Mouse (Mus musculus) ovary, postnatal 10 days (tissue): Measurements from ENCODE around the gene Cnot3.
"Not testable (repeated sequence)": the region's sequence is repeated elsewhere in the genome, so short reads cannot be mapped to it uniquely, and the experiment has no call there.

Experiments
- DNase-seq: peaks from one replicate; pipeline ENCODE4 v3.0.0; 2022; ENCODE audit warnings: low spot score

Gene Cnot3

GRCm38 (mm10) chr7:3698471-3698870 lies 53.4 kb downstream of the Cnot3 start:
- no peak for DNase-seq

DNA sequence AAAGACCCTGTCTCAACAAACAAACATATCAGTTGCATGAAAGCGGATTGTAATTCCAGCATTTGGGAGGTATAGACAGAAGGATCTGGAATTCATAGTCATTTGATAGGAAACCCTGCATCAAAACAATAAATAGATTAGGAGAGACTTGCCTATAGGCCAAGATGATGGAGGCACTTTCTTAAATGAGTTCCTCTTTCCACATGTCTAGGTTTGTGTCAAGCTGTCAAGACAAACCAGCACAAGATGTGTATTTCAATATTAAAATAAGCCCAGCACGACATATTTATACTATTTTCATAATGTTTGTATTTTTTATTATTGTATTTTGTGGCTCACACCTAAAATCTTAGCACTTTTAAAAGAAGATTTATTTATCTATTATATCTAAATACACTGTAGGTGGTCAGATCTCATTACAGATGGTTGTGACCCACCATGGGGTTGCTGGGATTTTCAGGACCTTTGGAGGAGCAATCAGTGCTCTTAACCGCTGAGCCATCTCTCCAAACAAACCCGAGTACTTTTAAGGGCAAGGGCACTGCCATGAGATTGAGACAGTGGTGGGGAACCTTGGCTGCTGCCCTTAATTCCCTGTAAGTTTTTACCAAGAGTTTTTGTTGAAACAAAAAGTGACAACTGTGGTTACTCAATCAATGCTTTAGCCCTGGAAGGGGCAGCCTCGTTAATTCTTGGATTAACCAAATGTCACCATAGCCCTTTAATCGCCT lies 58.2 kb downstream of the Cnot3 start:
- peak; percentile 20 for DNase-seq

DNA sequence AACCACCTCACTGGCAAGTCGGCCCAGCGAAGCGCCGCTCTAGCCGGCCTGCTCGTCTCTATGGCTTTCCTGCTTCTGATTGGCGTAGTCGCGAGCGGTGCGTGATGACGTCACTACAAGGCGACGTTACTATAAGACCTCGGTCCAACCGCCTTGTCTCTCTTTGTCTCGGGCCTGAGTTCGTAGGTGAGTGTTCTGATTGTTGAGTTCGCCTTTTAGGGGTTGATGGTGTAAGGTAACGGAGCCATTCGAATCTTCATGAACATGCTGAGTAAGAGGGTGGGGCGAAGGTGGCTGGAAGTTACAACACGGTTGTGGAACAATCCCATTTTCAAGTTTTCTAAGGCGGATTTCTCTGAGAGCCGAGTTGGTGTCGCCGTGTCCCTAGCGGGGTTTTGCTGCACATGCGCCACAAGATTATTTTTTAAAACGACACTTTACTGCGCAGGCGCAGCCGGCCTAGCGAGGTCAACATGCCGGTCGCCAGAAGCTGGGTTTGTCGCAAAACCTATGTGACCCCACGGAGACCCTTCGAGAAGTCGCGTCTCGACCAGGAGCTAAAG lies 58.9 kb downstream of the Cnot3 start, which contains the start of gene Rps9:
Rps9 (plus strand) TSS at position 115 of the 563 bp plus-strand sequence.
- DNase-seq, result peak; percentile 96

- DNase-seq, result no peak
Measured at GRCm38 (mm10) chr7:3704475-3704874, 59.4 kb downstream of the Cnot3 start.

DNA sequence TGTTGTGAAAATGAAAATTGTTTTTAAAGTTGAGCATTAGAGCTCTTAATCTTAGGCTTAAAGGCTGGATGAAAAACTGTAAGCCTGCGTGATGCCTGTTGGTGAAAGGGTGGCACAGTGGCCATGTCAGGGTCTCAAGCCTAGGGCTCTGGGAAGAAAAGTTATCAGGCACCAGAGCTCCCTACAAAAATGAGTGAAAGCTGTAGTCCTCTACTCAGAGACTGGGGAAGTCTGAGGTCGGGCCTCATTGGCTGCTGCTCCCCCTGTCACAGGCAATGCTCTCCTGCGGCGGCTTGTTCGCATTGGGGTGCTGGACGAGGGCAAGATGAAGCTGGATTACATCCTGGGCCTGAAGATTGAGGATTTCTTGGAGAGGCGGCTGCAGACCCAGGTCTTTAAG lies 60.4 kb downstream of the Cnot3 start:
- not testable (repeated sequence) for DNase-seq

- no peak for DNase-seq
Measured at GRCm38 (mm10) chr7:3705911-3706310, 60.8 kb downstream of the Cnot3 start.

- no peak for DNase-seq
Measured at GRCm38 (mm10) chr7:3706343-3706934, 61.4 kb downstream of the Cnot3 start.

DNA sequence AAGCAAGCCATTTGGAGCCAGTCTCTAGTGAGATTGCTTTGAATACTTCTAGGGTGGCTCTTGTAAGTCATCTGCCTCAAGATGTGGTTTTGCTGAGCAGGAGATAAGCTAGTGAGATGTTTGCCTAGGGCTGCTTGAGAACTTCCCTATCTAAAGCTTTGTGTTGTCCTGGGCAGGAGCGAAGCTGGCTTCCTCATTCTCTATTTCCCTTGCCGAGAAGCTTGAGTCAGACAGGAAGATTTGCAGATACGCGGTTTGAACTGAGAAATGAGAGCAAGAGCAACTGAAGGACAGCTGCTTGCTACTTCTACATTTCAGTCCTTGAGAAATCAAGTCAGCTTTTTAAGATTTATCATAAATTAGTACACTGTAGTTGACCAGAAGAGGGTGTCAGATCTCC lies 62.0 kb downstream of the Cnot3 start:
- DNase-seq, result no peak

DNA sequence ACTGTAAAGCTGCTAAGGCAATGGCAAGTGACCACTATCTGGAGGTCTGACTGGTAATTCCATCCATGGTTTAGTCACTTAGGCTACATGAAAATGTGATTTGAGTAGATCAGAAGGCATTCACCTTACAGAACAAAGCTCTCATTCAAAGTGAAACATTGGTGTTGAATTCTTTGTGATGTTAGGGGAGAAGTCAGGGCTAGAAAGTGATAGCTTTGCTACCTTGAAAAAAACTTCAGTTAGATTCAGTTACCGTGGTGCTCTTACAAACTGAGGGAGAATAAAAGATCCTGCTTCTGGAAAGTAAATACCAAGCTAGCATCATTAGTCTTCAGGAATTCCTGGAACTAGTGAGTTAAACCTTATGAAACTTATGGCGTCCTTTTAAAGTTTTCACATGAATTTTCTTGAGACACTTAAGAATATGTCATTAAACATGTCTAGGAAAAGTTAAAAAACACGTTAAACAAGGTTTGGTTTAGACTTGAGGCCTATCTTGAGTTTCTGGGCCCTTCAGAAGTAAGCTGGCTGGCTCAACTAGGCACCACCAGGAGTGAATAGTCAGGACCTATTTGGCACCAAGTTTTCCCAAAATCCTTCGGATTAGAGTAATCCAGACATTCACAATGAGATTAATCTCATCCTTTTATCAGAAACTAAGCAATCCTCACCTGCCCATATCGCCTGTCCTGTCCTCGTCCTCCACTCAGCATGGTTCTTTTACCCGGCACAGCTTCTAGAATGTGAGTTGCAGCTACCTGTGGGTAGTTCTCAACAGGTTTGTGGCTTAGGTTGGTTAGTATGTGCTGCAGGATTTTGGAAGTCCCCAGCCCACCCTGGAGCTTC lies 62.7 kb downstream of the Cnot3 start:
- DNase-seq, result no peak

- DNase-seq, result not testable (repeated sequence)
Measured at GRCm38 (mm10) chr7:3708447-3708980, 63.4 kb downstream of the Cnot3 start.

DNA sequence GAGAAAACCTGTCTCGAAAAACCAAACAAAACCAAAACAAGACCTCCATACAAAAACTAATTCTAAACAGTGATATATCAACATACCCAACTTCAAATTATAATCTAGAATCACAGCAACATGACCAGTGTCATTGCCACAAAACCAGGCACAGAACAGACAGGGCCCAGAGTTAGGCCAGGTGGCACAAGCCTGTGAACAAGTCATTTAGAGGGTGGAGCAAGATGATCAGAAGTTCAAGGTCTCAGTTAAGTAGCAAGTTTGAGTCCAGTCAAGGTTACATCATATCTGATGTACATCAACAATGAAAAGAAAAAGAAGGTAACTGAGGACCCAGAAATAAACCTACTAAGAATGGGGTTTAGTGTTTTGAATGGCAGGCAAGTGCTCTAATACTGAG lies 63.9 kb downstream of the Cnot3 start:
- no peak for DNase-seq
